Mouse (Mus musculus): Measurements from ENCODE around the gene Actg1.
A peak's percentile ranks its signal among the peaks of the same experiment; 100 is the strongest.

Gene Actg1

GRCm38 (mm10) chr11:120345067-120345681 is 3.2 kb downstream of the Actg1 start:
- no peak for DNase-seq (ENCODE audit: low spot score)

GRCm38 (mm10) chr11:120344310-120344920 is 3.9 kb downstream of the Actg1 start:
- DNase-seq (ENCODE audit: low spot score) = no peak

GRCm38 (mm10) chr11:120343519-120344309 is 4.6 kb downstream of the Actg1 start:
- DNase-seq (ENCODE audit: low spot score) = no peak

GRCm38 (mm10) chr11:120342656-120343160 is 5.6 kb downstream of the Actg1 start:
- DNase-seq (ENCODE audit: low spot score) = no peak

- no peak for DNase-seq (ENCODE audit: low spot score)
Observed at GRCm38 (mm10) chr11:120341661-120342060, 6.7 kb downstream of the Actg1 start.

GRCm38 (mm10) chr11:120339978-120340513 is 8.3 kb downstream of the Actg1 start:
- no peak for DNase-seq (ENCODE audit: low spot score)

- no peak for DNase-seq (ENCODE audit: low spot score)
Observed at GRCm38 (mm10) chr11:120338786-120339185, 9.6 kb downstream of the Actg1 start.

GRCm38 (mm10) chr11:120337447-120337846 is 10.9 kb downstream of the Actg1 start:
- DNase-seq (ENCODE audit: low spot score) = no peak

- DNase-seq (ENCODE audit: low spot score) = no peak
Observed at GRCm38 (mm10) chr11:120335431-120336021, 12.8 kb downstream of the Actg1 start.

GRCm38 (mm10) chr11:120320156-120320555 is 28.2 kb downstream of the Actg1 start:
- no peak for DNase-seq (ENCODE audit: low spot score)

GRCm38 (mm10) chr11:120319310-120319709 is 29.0 kb downstream of the Actg1 start:
- DNase-seq (ENCODE audit: low spot score) = no peak

GRCm38 (mm10) chr11:120317456-120317855 is 30.9 kb downstream of the Actg1 start:
- DNase-seq (ENCODE audit: low spot score) = no peak

GRCm38 (mm10) chr11:120316690-120317254 is 31.6 kb downstream of the Actg1 start:
- no peak for DNase-seq (ENCODE audit: low spot score)

- DNase-seq (ENCODE audit: low spot score) = peak; percentile 91
Observed at GRCm38 (mm10) chr11:120315832-120316689, 32.3 kb downstream of the Actg1 start.

GRCm38 (mm10) chr11:120315416-120315761 is 33.0 kb downstream of the Actg1 start:
- DNase-seq (ENCODE audit: low spot score) = no peak

GRCm38 (mm10) chr11:120314721-120315415 is 33.5 kb downstream of the Actg1 start:
- no peak for DNase-seq (ENCODE audit: low spot score)

GRCm38 (mm10) chr11:120313906-120314685 is 34.2 kb downstream of the Actg1 start:
- DNase-seq (ENCODE audit: low spot score) = no peak

GRCm38 (mm10) chr11:120312069-120312468 is 36.3 kb downstream of the Actg1 start:
- DNase-seq (ENCODE audit: low spot score) = no peak

- DNase-seq (ENCODE audit: low spot score) = no peak
Observed at GRCm38 (mm10) chr11:120311561-120311960, 36.8 kb downstream of the Actg1 start.

All from left cerebral cortex, adult 11 months (tissue).